Mouse (Mus musculus): ENCODE measurements around the gene Tmem259. TPM values are rescaled to one million over a fixed set of nuclear protein-coding genes. Genes with fewer than 3 reads are reported as not detected.

Gene Tmem259
- polyA plus RNA-seq, 1 experiment from 2014 or later = 16.1 TPM

DNA sequence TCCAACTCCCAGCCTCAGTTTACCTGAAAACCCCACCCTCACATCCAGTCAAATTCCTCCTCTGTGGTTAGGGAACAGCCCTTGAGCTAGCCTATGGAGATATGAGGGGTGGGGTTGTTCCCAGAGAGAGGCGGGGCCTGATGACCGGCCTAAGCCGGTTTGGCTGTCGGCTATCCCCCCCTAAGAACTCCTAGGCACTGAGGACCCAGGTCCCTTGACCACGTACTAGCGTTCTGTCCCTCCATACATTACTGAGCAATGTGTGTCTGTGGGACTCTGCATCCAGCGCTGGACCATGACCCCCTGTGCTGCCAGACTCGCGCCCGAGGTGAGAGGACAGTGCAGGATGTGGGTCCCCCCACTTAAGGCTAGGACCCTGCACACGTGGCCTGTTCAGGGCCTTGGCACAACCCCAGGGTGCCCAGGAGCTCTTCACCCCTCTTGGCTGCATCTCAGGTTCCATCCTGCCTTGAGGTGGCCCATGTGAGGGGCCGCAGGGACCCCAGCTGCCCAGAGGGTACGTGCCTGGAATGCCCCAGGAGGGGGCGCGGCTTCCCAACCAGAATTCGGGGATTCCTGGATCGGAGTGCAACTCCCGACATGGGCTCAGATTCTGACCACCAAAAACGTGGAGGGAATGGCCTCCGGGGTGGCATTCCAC lies 35.5 kb upstream of the Tmem259 start:
- H3K27me3 ChIP-seq (ENCODE audit: control insufficient read depth, insufficient read depth, low read length) = peaks cover 20% of the 10 kb centered on the region
- no peaks in the 10 kb centered on the region for H3K9me3 ChIP-seq (ENCODE audit: control insufficient read depth, low read length)
- ATAC-seq (ENCODE audit: insufficient read depth, low FRiP score, low TSS enrichment) (no peak), DNase-seq (ENCODE audit: low spot score) (peak; percentile 52)
- peak overlapping the region; percentile 15 for H3K4me2 ChIP-seq (ENCODE audit: low read depth)
- 4% methylated on average over 20 of the region's 20 CpGs for WGBS
- H3K4me3 ChIP-seq (ENCODE audit: low read depth, low read length) = peak overlapping the region; percentile 21
- peak overlapping the region; percentile 50 for H3K9ac ChIP-seq (ENCODE audit: low read length)
- H3K4me1 ChIP-seq (ENCODE audit: control insufficient read depth, insufficient read depth, low read length) = peaks cover 3% of the 10 kb centered on the region; the same call in 1 of the 2 replicates
- no peak overlapping the region for H3K27ac ChIP-seq (ENCODE audit: low read depth, low read length)
- H3K36me3 ChIP-seq (ENCODE audit: control insufficient read depth, insufficient read depth, low read length) = no peaks in the 10 kb centered on the region

DNA sequence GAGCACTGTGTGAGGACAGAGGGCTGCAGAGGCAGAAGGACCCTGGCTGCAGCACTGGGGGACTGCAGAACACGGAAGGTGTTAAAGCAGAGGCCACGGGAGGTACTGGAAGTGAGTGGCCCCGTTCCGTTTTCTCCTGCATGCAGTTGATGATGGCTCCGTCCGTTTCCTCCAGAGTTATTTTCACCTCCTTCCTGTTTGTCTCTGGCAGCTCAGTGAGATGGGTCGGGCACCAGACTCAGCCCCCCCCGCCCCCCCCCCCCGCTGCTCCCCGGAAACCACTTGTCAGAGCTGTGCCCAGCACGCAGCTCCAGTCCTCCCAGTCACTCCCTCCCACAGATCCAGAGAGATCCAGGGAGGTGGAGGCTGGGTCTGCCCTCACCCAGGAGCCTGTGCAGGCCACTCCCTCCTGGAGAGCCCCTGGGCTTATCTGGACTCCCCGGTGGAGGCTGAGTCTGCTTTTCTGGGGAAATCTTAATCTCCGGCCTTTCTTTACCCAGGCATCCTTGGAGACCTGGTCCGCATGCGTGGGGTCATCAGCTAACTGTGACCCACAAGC lies 34.7 kb upstream of the Tmem259 start:
- H3K9ac ChIP-seq (ENCODE audit: low read length) = peak overlapping the region; percentile 14; the same call in 1 of the 2 replicates
- ATAC-seq (ENCODE audit: insufficient read depth, low FRiP score, low TSS enrichment) = no peak
- no peaks in the 10 kb centered on the region for H3K36me3 ChIP-seq (ENCODE audit: control insufficient read depth, insufficient read depth, low read length)
- H3K9me3 ChIP-seq (ENCODE audit: control insufficient read depth, low read length) = no peaks in the 10 kb centered on the region
- WGBS = 12% methylated on average over 12 of the region's 15 CpGs
- H3K4me1 ChIP-seq (ENCODE audit: control insufficient read depth, insufficient read depth, low read length) = peaks cover 3% of the 10 kb centered on the region; the same call in 1 of the 2 replicates
- H3K27ac ChIP-seq (ENCODE audit: low read depth, low read length) = no peak overlapping the region
- peaks cover 28% of the 10 kb centered on the region for H3K27me3 ChIP-seq (ENCODE audit: control insufficient read depth, insufficient read depth, low read length)
- peak overlapping the region; percentile 15; the same call in 1 of the 2 replicates for H3K4me2 ChIP-seq (ENCODE audit: low read depth)
- H3K4me3 ChIP-seq (ENCODE audit: low read depth, low read length) = no peak overlapping the region
- no peak for DNase-seq (ENCODE audit: low spot score)

DNA sequence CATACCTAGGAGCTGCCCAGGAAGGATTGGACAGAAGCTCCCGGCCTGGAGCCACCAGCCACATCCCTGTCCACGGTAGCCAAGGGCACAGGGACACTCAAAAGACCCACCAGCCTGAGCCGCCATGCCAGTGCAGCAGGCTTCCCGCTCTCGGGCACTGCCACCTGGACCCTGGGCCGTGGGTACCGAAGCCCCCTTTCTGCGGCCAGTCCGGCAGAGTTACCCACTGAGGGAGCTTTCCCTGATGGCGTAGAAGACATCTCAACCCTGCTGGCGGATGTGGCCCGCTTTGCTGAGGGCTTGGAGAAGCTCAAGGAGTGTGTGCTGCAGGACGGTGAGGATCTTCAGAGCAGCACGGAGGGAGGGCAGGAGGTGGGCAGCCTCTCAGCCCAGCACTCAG lies 33.6 kb upstream of the Tmem259 start:
- Histone ChIP-seq H3K27me3 (ENCODE audit: control insufficient read depth, insufficient read depth, low read length) (peaks cover 39% of the 10 kb centered on the region), H3K4me1 (ENCODE audit: control insufficient read depth, insufficient read depth, low read length) (peaks cover 3% of the 10 kb centered on the region; the same call in 1 of the 2 replicates), H3K36me3 (ENCODE audit: control insufficient read depth, insufficient read depth, low read length) (no peaks in the 10 kb centered on the region), H3K9me3 (ENCODE audit: control insufficient read depth, low read length) (no peaks in the 10 kb centered on the region), H3K4me2 (ENCODE audit: low read depth) (no peak overlapping the region), H3K4me3 (ENCODE audit: low read depth, low read length) (no peak overlapping the region), H3K9ac (ENCODE audit: low read length) (no peak overlapping the region), H3K27ac (ENCODE audit: low read depth, low read length) (no peak overlapping the region)
- ATAC-seq (ENCODE audit: insufficient read depth, low FRiP score, low TSS enrichment) (no peak), DNase-seq (ENCODE audit: low spot score) (no peak)
- WGBS = 82% methylated on average over 14 of the region's 14 CpGs

DNA sequence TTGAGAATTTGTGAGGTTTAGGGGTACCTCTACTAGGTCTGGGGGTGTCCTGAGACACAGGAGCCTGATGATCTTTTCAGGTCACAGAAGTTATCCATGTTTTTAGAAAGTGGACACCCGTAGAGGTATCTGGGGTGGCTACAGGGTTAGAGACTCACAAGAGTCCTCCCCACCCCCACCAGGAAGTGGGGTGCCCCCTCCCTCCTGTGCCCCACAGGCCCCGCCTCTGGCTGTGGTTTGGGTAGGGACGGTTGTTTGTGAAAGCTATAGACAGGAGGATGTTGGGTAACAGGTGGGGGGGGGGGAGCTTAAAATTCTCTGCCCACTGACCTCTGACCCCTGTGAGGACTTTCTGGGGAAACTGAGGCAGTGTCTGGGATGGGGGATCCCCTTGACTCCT lies 33.2 kb upstream of the Tmem259 start:
- Histone ChIP-seq H3K9ac (ENCODE audit: low read length) (no peak overlapping the region), H3K27ac (ENCODE audit: low read depth, low read length) (no peak overlapping the region), H3K4me1 (ENCODE audit: control insufficient read depth, insufficient read depth, low read length) (peaks cover 3% of the 10 kb centered on the region; the same call in 1 of the 2 replicates), H3K36me3 (ENCODE audit: control insufficient read depth, insufficient read depth, low read length) (no peaks in the 10 kb centered on the region), H3K9me3 (ENCODE audit: control insufficient read depth, low read length) (no peaks in the 10 kb centered on the region), H3K27me3 (ENCODE audit: control insufficient read depth, insufficient read depth, low read length) (peaks cover 41% of the 10 kb centered on the region), H3K4me2 (ENCODE audit: low read depth) (no peak overlapping the region), H3K4me3 (ENCODE audit: low read depth, low read length) (no peak overlapping the region)
- WGBS = 72% methylated on average over 3 of the region's 3 CpGs
- DNase-seq (ENCODE audit: low spot score) (no peak), ATAC-seq (ENCODE audit: insufficient read depth, low FRiP score, low TSS enrichment) (no peak)

DNA sequence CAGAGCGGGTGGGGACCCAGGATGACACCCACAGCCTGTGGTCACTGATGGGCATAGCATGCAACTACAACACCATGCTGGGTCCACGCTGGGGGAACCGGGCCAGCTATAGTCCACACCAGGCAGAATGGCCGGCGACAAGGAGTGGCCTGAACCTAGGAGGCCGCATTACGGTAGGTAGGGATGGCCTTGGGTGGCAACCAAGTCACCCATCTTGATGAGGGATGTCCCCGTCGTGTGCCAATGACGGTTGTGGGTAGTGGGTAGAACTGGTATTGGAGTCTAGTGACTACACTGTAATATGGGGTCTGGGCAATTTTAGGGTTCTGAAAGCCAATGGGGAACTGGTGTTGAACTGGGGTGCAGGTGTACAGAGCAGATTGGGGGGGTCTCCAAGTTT lies 32.8 kb upstream of the Tmem259 start:
- no peak for ATAC-seq (ENCODE audit: insufficient read depth, low FRiP score, low TSS enrichment)
- WGBS = 90% methylated on average over 10 of the region's 10 CpGs
- no peak overlapping the region for H3K27ac ChIP-seq (ENCODE audit: low read depth, low read length)

DNA sequence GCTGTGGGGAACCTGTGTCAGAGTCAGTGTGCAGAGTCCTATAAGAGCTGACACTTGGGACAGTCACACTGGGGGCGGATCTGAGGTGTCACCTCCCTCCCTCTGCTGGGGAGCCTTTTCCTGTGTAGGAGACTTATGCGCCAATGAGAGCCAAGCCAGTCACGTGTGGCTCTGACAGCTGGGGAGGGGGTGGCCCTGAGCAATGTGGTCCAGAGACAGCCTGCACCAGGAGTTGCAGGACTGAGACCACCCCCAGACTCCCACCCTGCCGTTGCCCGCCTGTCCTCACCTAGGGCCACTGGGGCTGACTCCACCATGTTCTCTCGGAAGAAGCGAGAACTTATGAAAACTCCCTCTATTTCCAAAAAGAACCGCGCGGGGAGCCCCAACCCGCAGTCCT lies 32.4 kb upstream of the Tmem259 start, which contains the start of gene Arhgap45:
TSS of gene Arhgap45 (plus strand) at position 143 of the 400 bp plus-strand sequence.
- Histone ChIP-seq H3K27me3 (ENCODE audit: control insufficient read depth, insufficient read depth, low read length) (peaks cover 48% of the 10 kb centered on the region), H3K27ac (ENCODE audit: low read depth, low read length) (no peak within 1 kb of the TSS), H3K9ac (ENCODE audit: low read length) (no peak within 1 kb of the TSS), H3K4me3 (ENCODE audit: low read depth, low read length) (no peak within 1 kb of the TSS), H3K4me1 (ENCODE audit: control insufficient read depth, insufficient read depth, low read length) (peaks cover 3% of the 10 kb centered on the region; the same call in 1 of the 2 replicates), H3K36me3 (ENCODE audit: control insufficient read depth, insufficient read depth, low read length) (no peaks in the 10 kb centered on the region), H3K9me3 (ENCODE audit: control insufficient read depth, low read length) (no peaks in the 10 kb centered on the region), H3K4me2 (ENCODE audit: low read depth) (no peak within 1 kb of the TSS)
- ATAC-seq (ENCODE audit: insufficient read depth, low FRiP score, low TSS enrichment) (no peak), DNase-seq (ENCODE audit: low spot score) (no peak)
- 59% methylated on average over 11 of the region's 11 CpGs for WGBS

More for the DNA sequence above, 32.8 kb upstream of the Tmem259 start:
- Histone ChIP-seq H3K9me3 (ENCODE audit: control insufficient read depth, low read length) (no peaks in the 10 kb centered on the region), H3K27me3 (ENCODE audit: control insufficient read depth, insufficient read depth, low read length) (peaks cover 46% of the 10 kb centered on the region), H3K4me1 (ENCODE audit: control insufficient read depth, insufficient read depth, low read length) (peaks cover 3% of the 10 kb centered on the region; the same call in 1 of the 2 replicates), H3K4me2 (ENCODE audit: low read depth) (no peak overlapping the region), H3K36me3 (ENCODE audit: control insufficient read depth, insufficient read depth, low read length) (no peaks in the 10 kb centered on the region), H3K4me3 (ENCODE audit: low read depth, low read length) (no peak overlapping the region), H3K9ac (ENCODE audit: low read length) (no peak overlapping the region)
- DNase-seq (ENCODE audit: low spot score) = no peak

DNA sequence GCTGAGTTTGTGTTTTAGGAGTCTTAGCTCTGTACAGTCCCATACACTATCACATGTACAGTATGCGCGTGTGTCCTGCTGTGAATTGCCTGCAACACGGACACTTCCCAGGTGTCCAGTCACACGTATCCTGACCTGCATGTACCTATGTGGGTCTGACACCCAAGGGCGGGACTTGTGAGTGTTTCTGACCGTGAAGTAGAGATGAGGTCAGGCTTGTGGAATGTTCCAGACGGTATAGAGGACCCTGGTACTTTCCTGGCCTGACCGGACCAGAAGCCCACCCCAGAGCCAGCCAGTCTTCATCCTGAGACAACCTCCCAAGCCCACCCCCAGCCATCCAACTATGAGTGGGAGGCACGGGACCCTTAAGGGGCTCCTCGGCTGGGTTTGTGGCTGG lies 31.5 kb upstream of the Tmem259 start:
- Histone ChIP-seq H3K4me2 (ENCODE audit: low read depth) (no peak overlapping the region), H3K9me3 (ENCODE audit: control insufficient read depth, low read length) (peaks cover 2% of the 10 kb centered on the region; the same call in 1 of the 2 replicates), H3K27ac (ENCODE audit: low read depth, low read length) (no peak overlapping the region), H3K4me3 (ENCODE audit: low read depth, low read length) (no peak overlapping the region), H3K9ac (ENCODE audit: low read length) (no peak overlapping the region), H3K27me3 (ENCODE audit: control insufficient read depth, insufficient read depth, low read length) (peaks cover 48% of the 10 kb centered on the region), H3K4me1 (ENCODE audit: control insufficient read depth, insufficient read depth, low read length) (peaks cover 3% of the 10 kb centered on the region; the same call in 1 of the 2 replicates), H3K36me3 (ENCODE audit: control insufficient read depth, insufficient read depth, low read length) (no peaks in the 10 kb centered on the region)
- WGBS = 85% methylated on average over 10 of the region's 10 CpGs
- DNase-seq (ENCODE audit: low spot score) (no peak), ATAC-seq (ENCODE audit: insufficient read depth, low FRiP score, low TSS enrichment) (no peak)

DNA sequence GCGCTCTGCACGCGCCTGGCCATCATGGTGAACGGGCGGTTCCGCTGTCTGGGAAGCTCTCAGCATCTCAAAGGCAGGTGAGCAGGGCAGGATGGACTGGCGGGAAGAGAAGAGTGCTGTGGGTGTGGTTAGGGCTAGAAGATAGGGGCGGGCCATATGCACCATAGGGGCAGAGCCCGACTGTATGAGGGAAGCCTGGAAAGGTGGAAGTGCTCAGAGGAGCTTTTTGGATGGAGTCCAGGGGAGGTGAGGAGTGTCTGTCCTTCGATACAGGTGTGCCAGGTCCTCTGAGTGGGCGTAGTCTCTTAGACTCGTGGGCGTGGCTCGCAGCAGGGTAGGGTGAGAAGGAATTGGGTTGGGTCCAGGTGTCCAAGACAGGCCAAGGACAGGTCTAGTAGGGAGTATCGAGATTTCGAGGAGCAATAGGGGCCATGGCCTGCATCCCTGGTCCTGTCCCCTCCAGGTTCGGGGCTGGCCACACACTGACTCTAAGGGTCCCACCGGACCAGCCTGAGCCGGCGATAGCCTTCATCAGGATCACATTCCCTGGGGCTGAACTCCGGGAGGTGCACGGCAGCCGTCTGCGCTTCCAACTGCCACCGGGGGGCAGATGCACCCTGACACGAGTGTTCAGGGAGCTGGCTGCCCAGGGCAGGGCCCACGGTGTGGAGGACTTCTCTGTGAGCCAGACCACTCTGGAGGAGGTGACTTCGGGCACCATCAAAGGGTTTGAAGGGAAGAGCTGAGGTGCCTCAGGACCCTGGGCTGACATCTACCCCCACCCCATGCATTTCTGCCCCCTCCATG lies 30.6 kb upstream of the Tmem259 start:
- DNase-seq (ENCODE audit: low spot score) (no peak), ATAC-seq (ENCODE audit: insufficient read depth, low FRiP score, low TSS enrichment) (no peak)
- no peaks in the 10 kb centered on the region for H3K36me3 ChIP-seq (ENCODE audit: control insufficient read depth, insufficient read depth, low read length)
- H3K4me1 ChIP-seq (ENCODE audit: control insufficient read depth, insufficient read depth, low read length) = peaks cover 2% of the 10 kb centered on the region; the same call in 1 of the 2 replicates
- no peak overlapping the region for H3K4me3 ChIP-seq (ENCODE audit: low read depth, low read length)
- no peak overlapping the region for H3K9ac ChIP-seq (ENCODE audit: low read length)
- no peak overlapping the region for H3K27ac ChIP-seq (ENCODE audit: low read depth, low read length)
- peaks cover 2% of the 10 kb centered on the region; the same call in 1 of the 2 replicates for H3K9me3 ChIP-seq (ENCODE audit: control insufficient read depth, low read length)
- WGBS = 19% methylated on average over 28 of the region's 28 CpGs
- peaks cover 45% of the 10 kb centered on the region for H3K27me3 ChIP-seq (ENCODE audit: control insufficient read depth, insufficient read depth, low read length)
- H3K4me2 ChIP-seq (ENCODE audit: low read depth) = no peak overlapping the region

Data from neural tube, embryonic 11.5 days (tissue).